Mouse (Mus musculus) heart, postnatal 0 days (tissue): ENCODE measurements around the gene Cnot2.
"Not testable (repeated sequence)": the region's sequence is repeated elsewhere in the genome, so short reads cannot be mapped to it uniquely, and the experiment has no call there.

ENCODE experiments used
- CTCF ChIP-seq: IDR thresholded peaks from 2 replicates; pipeline ENCODE4 v1.5.1; 2016; ENCODE audit warnings: antibody characterized with exemption, control low read depth, low read depth
- EP300 ChIP-seq: IDR thresholded peaks from 2 replicates; pipeline ENCODE4 v1.6.1; 2016; ENCODE audit warnings: antibody characterized with exemption, low read depth

DNA sequence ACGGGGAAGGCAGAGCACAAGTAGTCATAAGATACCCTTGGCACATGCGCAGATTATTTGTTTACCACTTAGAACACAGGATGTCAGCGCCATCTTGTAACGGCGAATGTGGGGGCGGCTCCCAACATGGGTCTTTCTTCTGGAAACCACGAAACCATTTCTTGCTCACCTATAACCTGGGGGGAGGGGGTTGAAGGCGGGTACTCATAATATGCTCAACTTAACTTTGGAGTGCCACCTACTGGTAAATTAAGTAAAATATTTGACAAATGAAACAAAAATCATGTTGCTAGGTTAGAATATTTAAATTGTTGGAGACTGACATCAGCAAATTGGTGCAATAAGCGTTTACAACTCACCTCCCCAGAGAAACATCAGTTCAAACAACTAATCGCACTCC is 31.9 kb upstream of the Cnot2 start:
- not testable (repeated sequence) for TF ChIP-seq CTCF, EP300
